Mouse (Mus musculus) MN1 (cell line): ENCODE data around the gene Kcnj9.

Source experiments
- DNase-seq: peaks from one replicate; pipeline ENCODE4 v3.0.0-alpha.2; 2016; ENCODE audit warnings: low spot score

Kcnj9 gene

GRCm38 (mm10) chr1:172329131-172329530 is at the start of gene Kcnj9:
TSS of gene Kcnj9 (minus strand) at chr1:172329318.
- DNase-seq: peak; percentile 77

GRCm38 (mm10) chr1:172376758-172377458 is 47.8 kb upstream of the Kcnj9 start:
- peak; percentile 50 for DNase-seq

DNA sequence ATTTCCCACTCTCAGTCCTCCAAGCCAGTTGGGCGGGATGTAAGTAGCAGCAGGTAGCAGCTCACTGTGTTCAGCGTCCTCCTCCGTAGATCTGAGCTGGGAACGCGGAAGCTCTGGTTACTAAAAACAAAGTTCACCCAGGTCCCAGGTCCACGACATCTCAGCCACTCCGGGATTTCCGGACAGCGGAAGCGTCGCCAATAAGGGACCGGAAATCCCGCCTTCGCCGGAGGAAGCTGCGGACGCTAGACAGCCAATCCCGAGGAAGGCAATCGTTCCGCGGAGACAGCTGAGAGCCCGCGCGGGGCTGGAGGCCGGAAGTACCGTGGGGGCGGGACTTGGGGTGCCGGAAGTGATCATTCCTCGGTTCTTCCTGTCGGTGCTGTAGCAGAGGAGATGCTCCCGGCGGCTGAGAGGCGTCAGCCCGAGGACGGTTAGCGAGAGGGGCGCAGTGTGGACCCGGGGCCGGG is 47.1 kb upstream of the Kcnj9 start, which contains the start of gene Pigm:
Gene Pigm, plus strand, starts transcription at position 349 of the 470 bp plus-strand sequence.
- DNase-seq: peak; percentile 100

GRCm38 (mm10) chr1:172368768-172369418 is 39.8 kb upstream of the Kcnj9 start:
- no peak for DNase-seq

DNA sequence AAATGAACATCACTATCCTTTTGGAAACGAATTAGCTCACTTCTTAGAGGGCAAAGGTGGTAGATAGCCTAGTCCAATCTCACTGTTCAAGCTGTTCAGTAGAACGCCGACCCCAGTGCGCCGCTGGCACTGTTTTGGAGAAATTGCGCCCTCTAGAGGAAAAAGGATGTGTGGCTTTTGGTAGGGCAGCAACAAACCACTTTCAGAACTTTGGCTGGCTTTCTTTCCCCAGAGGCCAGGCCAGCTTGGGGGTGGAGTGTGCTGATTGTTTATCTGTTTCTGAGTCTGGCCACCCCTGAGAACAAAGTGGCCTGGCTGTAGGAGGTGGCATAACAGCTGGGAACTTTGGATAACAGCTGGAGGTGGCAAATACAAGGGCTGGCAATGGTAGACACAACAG is 35.6 kb upstream of the Kcnj9 start:
- no peak for DNase-seq

DNA sequence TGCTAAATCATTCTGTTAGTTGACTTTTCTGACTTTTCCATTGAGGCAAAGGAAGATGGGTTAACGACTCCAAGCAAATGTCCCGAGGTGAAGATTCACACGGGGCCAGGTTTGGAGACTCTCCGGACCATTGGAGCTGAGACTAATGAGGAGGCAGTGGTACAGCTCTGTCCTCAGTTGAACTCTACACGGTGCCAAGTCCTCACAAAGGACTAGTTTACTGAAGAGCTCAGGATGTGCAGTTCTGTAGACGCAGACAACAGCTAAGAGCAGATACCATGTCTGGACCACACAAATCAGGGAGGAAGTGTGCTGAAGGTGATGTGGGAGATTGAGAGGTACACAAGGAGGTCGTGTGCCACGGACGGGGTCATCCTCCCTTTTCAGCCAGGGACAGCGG is 29.2 kb upstream of the Kcnj9 start:
- DNase-seq: no peak

DNA sequence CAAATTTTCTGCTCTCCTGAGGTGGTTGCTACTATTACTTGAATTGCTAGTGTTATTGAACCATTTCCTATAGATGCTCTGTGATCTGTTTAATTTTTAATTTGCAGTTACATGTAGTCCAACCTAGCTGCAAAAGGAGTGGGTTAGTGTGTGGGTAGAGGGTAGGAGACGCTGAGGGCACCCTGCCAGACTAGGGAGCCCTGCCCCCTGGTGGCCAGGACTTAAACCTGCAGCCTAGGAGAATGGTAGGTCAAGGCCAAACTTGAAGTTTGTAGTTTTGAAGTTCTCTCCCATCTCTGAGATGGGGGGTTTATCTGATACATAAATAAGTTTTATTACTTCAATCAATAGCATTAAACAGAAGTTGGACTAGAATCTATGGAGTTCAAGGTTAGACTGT is 28.4 kb upstream of the Kcnj9 start:
- peak; percentile 62 for DNase-seq

DNA sequence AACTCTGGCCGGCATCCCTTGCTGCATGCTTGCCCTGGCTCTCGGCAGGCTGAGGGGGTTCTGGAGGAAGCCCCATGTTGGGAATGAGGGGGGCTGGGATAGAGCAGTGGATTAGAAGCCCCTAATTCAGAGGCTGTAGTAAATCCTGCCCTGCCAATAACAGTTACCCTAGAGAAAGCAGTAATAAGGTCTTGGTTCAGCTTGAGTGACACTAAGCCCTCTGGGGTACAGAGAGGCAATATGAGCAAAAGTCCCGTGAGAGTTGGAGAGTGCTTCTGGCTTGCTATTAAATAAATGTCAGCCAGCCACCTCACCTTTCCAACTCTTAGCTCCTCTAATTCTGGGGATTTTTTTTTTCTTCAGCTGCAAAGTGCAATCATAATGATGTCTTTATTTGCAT is 26.2 kb upstream of the Kcnj9 start:
- DNase-seq: no peak

- DNase-seq: no peak
Measured at GRCm38 (mm10) chr1:172352453-172352852, 23.3 kb upstream of the Kcnj9 start.

GRCm38 (mm10) chr1:172352001-172352400 is 22.9 kb upstream of the Kcnj9 start:
- DNase-seq: no peak

- no peak for DNase-seq
Measured at GRCm38 (mm10) chr1:172349916-172350812, 21.0 kb upstream of the Kcnj9 start.

DNA sequence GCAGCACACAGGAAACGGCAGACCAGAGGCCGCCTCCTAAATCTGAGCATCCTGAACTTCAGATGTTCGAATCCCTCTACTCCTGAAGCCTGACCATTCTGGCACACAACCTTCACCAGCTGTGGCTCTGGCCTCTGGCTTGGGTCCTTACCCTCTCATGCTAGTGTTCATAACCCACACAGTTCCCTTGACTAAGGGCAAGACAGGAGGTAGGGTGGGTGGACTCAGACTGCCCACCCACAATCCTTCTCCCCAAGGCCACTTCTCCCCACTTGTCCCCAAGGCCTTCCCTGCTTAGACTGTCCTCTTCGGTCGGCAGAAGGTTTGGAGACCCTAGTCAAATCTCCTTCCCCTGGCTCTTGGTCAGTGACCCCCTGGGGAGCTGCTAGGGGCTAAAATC is 20.4 kb upstream of the Kcnj9 start:
- no peak for DNase-seq

GRCm38 (mm10) chr1:172347382-172347781 is 18.3 kb upstream of the Kcnj9 start:
- no peak for DNase-seq

DNA sequence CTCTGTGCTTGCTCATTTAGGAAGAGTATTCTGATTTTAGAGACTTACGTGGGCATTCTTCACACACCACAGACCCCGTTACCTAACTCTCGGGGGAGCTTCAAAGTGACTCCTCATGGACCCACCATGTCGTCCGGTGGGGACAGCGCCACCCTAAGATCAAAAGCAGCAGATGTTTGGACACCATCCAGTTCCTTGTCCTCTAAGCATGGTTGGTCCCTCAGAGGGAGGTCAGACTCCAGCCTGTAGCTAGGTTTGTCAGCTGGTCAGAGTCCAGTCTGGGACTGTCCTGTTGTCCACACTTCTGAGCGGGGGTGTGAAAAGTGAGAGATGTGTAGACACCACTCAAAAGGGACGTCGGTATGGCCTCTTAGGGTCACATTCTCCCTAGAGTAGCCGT is 17.6 kb upstream of the Kcnj9 start:
- no peak for DNase-seq

- no peak for DNase-seq
Measured at GRCm38 (mm10) chr1:172344820-172345219, 15.7 kb upstream of the Kcnj9 start.

- DNase-seq: no peak
Measured at GRCm38 (mm10) chr1:172343914-172344313, 14.8 kb upstream of the Kcnj9 start.

DNA sequence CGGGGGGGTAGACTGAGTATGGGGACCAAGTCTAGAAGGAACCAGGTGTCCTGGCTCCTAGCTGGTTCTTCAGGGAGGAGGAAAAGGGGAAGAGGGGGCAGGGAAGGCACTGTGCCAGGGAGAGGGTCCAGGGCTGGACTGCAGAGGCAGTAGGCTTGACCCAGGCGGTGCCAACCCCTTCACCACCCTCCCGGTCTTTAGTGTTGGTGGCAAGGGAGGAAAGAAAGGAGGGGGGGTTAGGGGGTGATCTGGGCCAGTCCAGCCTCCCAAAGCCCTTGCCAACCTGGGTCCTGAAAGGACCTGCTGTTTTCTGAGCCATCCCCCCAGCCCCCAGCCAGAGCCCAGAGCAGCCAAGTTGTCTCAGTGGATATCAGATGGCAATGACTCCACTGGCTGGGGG is 13.6 kb upstream of the Kcnj9 start:
- DNase-seq: no peak

DNA sequence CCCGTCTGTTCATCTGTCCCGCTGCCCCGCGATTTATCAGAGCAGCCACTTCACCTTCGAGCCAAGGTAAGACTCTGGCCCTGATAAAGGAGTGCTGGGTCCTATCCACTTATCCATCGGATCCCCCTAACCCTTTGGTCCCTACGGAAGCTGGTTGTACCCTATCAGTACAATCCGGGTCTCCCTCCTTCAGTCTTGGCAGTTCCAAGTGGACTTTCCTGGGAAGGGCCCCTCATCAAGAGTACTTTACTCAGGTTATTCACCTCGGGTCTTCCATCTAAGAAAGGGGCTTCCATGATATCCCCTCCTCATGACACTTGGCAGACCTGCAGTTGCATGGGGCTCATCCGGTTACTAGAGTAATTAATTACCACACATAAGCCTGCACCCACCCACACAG is 12.3 kb upstream of the Kcnj9 start:
- no peak for DNase-seq

DNA sequence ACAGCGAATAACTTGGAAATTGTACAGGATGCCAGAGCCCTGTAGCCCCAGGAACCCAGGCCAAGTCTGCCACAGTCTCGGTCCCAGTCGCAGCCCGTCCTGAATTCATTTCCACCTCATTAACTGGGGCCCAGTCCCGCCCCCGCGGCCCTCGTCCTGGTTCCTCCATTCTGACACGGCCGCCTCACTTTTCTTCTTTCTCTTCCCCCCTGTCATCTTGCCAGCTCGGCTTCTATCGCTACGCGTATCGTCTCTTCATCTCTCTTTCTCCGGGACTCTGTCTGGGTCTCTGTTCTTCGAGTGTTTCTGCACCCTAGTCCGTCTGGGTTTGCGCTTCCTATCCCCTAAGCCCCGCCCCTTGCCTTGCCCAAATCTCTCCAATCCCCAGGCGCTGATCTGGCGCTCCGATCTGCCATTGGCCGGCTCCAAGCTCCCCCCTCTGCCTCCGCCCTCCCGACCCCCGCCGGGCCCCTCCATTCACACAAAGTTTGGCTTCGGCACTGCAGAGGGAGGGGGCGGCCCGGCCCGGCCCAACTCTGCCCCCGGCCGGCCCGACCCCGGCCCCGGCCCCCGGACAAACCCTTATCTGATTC is 11.7 kb upstream of the Kcnj9 start, which contains the start of gene Kcnj10:
Gene Kcnj10, plus strand, starts transcription at position 482 of the 593 bp plus-strand sequence.
- DNase-seq: no peak

DNA sequence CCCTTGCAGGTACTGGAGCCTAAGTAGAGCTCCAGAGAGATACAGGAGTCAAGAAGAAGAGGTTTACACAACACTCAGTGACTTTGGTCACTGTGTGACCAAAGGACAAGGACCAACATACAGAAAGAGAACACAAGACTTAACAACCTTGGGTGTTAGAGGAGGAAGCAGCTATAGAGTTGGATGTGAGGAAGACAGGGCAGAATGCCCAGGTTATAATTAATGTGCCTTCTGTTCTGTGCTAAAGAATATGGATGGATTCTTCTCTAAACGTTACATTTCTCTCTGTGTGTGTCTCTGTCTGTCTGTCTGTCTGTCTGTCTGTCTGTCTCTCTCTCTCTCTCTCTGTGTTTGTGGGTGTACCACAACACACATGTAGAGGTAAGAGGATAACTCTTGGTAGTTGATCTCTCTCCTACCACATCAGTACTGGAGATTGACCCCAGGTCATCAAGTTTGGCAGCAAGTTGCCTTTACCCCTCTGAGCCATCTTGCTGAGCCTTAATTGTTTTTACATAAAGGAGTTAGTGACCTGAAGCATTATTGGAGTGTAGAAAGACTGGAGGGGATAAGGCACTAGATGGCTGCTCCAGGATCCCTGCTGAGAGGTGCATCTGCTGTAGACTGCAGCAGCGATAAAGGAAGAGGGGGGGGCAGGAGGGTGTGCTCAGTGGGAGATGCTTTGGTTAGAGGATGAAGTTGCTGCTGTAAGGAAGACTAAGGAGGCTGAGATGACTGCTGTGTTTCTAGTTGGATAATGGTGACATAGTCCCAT is 8.5 kb upstream of the Kcnj9 start:
- DNase-seq: no peak

DNA sequence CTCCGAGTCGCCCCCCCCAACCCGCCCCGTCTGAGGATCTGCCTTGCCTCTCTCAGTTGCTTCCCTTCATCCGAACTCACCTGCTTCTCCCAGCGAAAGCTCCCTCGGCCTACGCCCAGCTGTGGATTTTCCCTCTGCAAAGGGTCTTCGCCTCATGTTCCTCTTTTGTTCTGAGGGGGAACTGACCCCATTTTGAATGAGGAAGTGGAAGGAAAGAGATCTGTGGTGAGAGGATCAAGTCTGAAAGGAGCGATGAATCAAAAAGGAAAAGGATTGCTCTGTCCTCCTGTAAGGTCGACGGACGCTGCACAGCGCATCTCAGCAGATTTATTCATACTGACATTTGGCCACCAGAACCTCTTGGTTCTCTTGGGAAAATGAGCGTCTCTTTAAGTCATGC is 6.7 kb upstream of the Kcnj9 start:
- DNase-seq: no peak
